Mouse (Mus musculus): Measurements from ENCODE around the gene Abca6.

Gene Abca6

DNA sequence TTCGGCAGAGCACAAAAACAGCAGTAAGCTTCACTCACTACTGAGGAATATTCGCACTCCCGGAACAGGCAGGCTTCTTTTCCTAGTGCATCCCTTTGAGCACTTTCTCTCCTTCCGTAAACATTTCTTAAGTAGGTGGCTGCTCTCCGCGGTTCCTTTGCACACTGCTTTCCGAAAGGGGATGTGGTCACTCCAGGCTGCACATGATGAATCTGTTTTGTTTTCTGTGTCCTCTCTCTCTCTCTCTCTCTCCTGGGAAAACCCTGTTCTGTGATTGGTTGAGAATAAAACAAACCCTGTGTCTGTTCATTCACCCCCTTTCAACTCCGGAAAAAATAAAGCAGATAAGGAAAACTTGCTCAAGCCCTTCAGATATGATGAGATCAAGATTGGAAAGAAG is at the start of gene Abca6:
Abca6 (minus strand) TSS at position 243 of the 400 bp plus-strand sequence.
- peak; percentile 4 to 29 for DNase-seq (ENCODE audit: low spot score in 2 of 2)

DNA sequence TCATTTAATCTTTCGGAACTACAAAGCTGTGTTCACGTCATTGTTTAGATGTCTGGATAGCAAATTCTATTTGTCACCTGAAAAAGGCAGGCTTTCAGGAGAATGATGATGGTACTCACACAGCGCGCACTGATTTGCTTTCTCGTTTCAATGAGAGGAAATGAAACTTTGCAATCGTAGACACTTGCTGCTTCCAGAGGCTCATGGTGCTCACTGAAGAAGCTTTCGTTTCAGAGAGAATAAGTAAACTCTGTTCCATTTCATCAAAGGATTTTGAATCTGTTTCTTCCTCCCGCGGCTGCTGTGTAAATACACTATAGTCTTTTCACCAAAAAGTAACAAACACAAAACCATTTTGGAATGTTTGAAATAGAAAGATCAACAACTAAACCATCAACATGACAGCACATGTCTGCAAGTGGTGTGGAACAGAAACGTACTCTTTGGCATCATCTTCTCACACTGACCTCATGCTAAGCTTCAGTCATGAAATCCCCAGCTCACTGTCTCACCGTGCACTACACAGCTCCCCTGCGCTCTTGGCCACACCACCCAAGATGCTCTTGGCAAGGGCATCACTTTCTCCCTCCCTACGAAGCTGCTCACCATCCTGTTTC is 46.4 kb upstream of the Abca6 start:
- DNase-seq (ENCODE audit: low spot score in 2 of 2) = no peak

DNA sequence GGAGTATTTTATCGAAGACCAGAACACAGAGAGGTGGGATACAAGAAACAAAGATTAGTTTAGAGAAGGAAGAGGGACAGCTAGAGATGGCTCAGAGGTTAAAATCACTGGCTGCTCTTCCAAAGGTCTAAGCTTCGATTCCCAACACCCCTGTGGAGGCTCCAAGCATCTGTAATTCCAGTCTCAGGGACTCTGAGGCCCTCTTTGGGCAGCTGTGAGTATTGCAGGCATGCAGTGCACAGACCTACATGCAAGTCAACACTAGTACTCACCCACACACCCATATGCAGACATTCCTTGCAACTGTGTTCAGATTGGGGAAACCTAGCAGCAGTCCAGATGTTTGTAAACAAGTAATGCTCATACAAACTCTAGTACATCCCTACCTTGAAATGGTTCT is 39.0 kb upstream of the Abca6 start:
- DNase-seq (ENCODE audit: low spot score in 2 of 2) = no peak

DNA sequence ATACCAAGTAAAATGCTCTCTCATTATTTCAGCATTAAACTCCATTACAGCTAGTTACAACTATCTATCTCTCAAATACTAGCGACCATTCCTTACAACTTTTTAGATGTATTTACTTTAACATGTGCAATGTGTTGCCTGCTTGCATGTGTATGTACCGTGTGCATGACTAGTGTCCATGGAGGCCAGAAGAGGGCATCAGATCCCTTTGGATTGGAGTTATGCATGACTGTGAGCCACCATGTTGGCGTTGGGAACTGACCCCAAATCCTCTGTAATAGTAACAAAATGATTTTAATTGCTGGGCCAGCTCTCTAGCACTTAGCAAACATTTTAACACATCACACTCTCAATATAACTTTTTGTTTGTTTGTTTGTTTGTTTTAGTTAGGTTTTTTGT is 36.8 kb upstream of the Abca6 start:
- DNase-seq (ENCODE audit: low spot score in 2 of 2) = no peak

DNA sequence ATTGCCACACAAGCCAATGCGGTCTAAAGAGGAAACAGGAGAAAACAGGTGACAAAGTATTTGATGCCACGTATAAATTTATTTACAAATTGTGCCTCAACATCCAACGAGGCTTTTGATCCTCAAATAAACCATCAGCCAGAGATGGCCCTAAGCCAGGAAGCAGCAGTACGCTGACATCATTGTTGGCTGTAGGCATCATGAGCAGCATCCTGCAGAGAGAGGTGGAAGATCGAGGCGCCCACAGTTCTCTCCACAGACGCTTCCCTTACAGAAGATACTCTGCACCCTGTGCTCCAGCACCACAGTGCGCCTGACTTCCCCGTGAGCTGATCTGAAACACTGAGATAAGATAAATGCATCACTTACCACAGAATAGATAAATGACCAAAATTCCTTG is 36.1 kb upstream of the Abca6 start:
- DNase-seq (ENCODE audit: low spot score in 2 of 2) = no peak

DNA sequence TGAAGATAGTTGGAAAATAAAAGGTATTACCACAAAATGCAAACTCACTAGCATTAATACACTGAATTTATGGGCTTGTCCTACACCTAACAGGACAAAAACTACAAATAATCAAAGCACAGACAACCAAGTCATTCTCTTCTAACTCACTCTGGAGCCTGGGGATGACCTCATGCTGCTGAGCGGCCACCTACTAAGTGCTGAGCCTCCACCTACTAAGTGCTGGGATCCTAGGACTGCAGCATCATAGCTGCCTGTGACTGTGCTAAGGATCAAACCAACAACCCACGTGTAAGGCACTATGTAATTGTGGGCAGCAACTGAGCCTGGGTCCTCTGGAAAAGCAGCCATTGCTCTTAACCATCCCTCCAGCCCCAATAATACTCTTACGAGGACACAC is 34.8 kb upstream of the Abca6 start:
- DNase-seq (ENCODE audit: low spot score in 2 of 2) = no peak

DNA sequence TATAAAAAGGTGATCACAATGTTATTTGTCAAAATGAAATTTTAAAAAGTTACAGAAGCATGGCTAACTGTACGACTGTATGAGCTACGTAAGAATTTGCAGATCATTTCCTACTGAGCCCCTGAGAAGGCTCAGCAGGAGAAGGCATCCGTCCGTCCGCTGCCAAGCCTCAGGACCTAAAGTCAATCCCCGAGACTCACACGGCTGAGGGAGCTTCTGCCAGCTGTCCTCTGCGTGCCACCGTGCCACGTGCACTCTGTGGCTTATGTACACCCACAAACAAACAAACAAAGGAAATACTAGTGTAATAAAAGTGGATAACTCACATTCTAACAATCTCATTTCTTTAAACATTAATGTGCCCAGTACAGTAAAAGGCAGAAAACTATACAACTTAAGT is 33.3 kb upstream of the Abca6 start:
- no peak for DNase-seq (ENCODE audit: low spot score in 2 of 2)

DNA sequence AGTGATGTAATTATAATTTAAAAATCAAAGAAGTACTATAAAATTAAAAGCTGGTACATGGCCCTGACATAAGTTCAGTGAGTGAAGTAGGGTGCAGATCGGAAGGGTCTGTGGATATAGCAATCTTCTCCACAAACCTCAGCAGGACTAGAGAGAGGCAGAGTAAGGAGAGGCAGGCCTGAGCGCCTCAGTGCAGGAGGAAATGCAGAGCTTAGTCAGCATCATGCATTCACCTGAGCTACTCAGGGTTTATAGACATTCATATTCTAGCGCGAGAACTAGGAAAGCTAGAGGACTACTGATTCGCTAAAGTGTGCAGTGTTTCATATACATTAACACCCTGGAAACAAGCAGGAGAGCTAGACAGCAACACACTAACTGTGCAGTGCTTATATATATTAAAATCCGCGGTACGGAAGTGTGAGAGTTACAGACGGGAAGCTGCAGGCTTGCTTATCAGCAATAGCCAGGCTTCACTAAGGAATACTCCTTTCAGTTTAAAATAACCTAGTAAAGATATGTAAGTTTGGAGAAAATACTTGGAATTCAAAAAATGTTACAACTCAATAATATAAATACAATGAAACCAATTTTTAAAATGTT is 32.7 kb upstream of the Abca6 start:
- no peak for DNase-seq (ENCODE audit: low spot score in 2 of 2)

DNA sequence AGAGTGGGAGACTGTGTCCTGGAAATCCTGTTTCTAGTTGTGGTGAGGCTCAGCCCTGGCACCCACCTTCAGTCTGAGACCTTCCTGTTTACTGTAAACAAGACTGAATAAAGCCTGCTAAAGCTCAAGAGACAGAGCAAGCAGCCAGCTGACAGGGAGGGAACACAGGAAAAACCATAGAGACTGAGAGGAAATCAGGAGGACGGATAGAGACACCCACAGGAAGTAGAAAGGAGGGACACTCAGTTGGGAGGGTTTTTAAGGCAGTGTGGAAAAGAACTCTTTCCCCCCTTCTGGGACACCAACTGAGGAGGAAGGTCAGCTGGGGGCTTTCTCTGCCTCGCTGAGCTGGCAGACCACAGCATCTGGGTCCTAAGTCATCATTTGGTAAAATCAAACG is 23.2 kb upstream of the Abca6 start:
- DNase-seq (ENCODE audit: low spot score in 2 of 2) = no peak

DNA sequence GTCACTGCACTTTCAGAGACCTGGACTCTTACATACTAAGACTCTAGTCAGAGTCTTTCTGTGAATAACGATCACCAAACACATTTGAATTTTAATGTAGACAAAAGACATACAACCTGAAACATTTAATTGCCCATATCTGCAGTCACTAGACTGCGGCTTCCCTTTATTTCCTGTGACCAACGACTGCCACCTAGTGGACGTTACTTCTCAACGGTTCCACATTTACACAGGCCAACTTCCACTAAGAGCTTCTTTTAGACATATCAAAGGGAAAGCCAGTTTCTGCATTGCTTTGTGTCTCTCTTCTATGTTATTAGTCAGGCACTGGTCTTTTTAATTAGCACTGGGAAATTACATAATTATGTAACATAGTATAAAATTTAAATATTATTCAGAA is 20.2 kb upstream of the Abca6 start:
- DNase-seq (ENCODE audit: low spot score in 2 of 2) = peak in 1 of 2 experiments; percentile 25

DNA sequence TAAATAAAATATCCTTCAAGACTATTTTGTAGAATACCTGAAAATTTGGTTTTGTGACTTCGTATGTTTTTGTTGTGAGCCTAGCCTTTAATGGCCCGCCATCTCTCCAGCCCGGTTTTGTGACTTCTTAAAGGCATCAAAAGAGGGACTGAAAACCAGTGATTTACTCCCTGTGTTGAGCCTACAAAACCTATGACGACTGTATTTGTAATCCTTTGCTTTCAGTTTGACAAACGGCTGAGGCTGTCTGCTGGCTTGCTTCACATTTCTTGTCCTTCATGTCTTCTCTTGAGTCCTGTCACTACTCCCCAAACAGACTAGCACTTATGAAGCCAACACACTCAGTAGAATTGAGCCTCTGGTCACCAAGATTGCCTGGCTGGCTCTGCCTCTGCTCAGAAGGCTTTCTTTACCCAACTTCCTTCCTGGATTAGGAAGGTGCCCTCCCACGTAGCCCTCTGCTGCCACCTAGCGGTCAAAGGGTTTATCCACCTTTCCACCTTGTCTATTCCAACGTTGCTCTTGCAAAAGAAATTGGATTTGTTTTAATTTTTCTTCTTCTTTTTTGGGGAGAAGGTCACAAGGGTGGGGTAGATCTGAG is 16.8 kb upstream of the Abca6 start:
- peak; percentile 77 to 88 for DNase-seq (ENCODE audit: low spot score in 2 of 2)

DNA sequence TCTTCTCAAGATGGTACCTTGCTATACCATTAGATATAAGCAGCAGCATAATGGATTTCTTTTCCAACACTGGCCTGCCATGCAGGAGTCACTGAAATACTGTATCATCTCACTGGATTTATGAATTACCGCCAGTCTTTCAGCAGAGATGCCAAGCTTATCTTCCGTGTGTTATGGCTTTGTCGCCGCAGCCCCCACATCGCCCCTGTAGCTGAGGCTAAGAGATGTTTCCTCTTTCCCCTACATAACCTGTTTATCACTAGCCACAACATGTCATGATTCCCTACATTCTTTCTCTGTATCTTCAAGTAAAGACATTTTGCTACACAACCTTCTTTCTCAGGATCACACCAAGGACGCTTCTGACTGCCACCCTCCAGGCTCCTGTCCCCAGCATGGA is 15.7 kb upstream of the Abca6 start:
- no peak for DNase-seq (ENCODE audit: low spot score in 2 of 2)

DNA sequence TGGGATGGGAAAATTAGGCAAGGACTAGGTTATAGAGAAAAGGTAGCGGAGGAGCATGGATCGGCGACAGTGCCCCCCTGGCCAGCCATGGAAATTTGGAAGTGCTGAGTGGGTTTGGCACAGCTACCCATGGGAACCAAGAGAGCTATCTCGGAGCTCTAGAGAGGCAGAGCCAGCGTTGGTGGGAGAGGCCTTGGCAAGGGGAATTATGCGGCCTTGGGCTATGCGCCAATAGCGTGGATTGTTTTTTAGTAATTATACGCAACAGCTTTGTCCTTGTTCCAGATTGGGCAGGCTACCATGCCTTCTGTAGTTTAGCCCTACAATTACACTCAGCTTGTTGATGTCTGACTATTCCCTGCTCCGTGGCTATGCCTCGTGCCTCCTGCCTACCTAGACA is 15.2 kb upstream of the Abca6 start:
- no peak for DNase-seq (ENCODE audit: low spot score in 2 of 2)

DNA sequence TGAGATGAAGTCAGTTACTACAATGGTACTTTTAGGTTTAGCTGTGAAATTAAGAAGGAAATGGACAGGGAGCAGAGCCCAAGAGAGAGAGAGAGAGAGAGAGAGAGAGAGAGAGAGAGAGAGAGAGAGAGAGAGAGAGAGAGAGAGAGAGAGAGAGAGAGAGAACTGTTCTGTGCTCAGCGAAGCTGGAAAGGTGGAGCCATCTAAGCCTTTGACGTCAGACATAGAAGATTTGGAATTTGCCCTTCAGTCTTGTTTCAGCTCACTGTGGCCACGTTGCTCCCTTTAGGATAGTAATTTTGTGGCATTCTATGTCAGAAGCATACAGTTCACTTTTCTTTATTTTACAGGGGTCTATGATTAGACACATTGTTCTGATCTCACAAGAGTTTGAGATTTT is 10.3 kb upstream of the Abca6 start:
- no peak for DNase-seq (ENCODE audit: low spot score in 2 of 2)

DNA sequence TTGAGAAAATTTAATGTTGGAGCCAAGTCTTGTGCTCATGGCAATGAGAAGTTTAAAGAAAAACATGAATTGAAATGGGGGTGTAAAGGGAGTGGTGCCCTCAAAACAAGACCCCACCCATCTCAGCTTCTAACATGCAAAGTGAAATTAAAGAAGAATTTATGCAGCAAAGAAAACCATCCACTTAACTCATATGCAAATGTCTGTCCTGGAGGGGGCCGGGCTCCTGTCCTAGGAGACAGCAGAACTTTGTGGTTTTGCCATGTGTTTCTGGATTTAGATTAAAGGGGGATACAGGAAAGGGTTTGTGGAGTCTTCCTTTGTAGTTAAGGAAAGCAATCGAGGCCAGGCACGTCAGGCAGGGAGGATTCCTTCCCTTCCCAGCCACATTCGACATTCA is 6.3 kb upstream of the Abca6 start:
- no peak for DNase-seq (ENCODE audit: low spot score in 2 of 2)

DNA sequence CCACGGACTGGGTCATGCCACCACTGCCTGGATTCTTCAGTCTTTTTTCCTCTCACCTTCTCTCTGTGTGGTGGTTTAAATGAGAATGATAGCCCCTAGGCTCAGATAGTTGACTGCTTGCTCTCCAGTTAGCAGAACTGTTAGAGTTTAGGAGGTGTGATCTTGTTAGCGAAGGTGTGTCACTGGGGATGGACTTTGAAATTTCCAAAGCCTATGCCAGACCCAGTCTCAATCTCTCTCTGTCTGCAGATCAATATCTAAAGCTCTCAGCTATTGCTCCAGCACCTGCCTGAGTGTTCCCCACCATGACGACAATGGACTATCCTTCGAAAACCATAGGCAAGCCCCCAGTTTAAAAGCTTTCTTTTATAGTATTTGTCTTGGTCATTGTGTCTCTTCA is 5.5 kb upstream of the Abca6 start:
- no peak for DNase-seq (ENCODE audit: low spot score in 2 of 2)

DNA sequence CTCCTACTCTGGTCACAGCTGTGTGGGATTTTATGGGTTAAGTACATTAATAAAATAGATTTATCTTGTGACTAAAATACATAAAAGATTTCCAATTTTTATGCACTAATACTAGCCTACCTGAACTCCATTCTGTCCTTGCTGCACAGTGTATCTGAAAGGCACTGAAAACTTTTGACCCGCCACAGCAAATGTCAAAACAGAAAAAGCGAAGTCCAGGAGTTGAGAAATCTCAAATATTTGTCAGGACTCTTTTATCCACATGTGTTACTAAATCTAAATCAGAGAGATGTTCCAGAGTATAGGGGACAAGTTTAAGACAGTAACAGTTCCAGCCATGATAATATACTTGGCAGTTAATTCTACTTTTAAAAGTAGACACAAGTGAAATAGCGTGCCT is 680 bp upstream of the Abca6 start:
- DNase-seq (ENCODE audit: low spot score in 2 of 2) = no peak

DNA sequence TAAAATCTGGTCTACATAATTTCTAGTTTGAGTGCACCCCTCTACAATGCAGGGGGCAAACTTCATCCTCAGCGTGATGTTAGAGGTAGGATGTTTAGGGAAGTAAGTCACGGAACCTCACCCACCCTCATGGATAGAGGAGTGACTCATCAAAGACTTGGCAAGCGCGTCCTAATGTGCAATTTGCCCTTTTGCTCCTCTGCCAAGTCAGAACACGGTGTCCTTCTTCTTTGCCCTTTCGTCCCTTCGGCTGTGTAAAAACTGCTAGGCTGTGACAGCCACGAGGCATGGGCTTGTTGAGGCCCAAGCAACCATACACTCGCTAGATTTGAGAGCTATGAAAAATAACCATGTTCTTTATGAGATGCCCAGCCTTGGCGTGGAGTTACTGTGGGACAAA is 6.8 kb downstream of the Abca6 start:
- peak in 1 of 2 experiments; percentile 31 for DNase-seq (ENCODE audit: low spot score in 2 of 2)

DNA sequence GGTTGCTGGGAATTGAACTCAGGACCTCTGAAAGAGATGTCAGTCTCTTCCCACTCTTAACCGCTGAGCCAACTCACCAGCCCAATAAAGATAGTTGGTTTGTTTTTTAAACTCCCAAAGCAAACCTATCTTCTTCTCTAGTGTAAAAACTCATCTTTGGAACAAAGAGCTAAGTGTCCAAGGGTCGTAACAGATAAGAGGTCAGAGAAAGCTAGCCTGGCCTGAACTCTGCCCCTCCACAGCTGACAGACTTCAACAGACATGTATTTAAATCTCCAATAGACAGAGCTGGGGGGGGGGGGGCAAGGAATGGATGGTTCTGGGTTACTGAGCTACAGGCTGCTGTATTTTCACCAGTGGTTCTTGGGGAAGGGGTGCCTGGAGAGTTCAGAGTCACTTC is 14.1 kb downstream of the Abca6 start:
- DNase-seq (ENCODE audit: low spot score in 2 of 2) = no peak

DNA sequence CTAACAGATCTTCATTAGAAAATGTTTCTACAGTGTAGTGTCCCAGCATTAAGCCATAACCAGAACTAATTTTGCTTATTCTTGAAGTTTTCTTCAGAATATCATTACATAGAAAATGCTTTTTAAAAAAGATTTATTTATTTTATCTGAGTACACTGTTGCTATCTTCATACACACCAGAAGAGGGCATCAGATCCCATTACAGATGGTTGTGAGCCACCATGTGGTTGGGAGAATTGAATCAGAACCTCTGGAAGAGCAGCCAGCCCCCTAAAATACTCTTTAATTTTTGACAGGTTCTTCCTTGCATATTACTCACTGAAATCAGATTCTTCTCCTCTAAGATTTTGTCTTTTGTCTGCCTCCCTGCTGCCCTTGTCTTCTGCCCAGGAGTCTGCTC is 18.6 kb downstream of the Abca6 start:
- DNase-seq (ENCODE audit: low spot score in 2 of 2) = no peak

DNA sequence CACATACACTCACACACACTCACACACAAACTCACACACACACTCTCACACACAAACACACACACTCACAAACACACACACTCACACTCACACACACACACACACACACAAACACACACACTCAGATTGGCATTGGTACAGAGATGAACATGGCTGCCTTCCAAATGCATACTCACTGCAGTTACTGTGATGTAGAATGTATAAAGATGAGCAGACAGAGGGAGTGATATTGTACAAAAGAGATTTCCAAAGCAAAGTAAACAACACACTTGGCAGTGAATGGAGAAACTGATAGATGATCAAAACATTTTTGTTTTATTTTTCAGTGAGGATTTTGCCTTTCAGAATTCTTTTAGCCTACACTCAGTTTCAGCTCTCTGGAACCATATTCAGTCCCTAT is 34.5 kb downstream of the Abca6 start:
- DNase-seq (ENCODE audit: low spot score in 2 of 2) = no peak

DNA sequence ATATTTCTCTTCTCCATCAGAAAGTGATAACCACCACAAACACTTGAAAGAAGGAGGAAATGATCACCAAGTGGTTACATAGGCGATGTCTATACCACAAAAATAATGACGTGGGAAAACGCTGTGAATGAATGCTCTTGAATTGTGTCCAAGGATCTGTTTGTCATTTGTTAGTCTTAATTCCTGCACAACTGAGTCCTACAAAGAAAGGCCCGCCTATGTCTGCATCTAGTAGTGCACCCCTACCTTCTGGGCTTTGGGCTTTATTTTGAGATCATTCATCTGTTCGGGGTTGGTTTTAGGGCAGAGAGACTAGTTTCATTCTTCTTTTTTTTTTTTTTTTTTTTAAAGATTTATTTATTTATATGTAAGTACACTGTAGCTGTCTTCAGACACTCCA is 47.6 kb downstream of the Abca6 start:
- DNase-seq (ENCODE audit: low spot score in 2 of 2) = no peak

DNA sequence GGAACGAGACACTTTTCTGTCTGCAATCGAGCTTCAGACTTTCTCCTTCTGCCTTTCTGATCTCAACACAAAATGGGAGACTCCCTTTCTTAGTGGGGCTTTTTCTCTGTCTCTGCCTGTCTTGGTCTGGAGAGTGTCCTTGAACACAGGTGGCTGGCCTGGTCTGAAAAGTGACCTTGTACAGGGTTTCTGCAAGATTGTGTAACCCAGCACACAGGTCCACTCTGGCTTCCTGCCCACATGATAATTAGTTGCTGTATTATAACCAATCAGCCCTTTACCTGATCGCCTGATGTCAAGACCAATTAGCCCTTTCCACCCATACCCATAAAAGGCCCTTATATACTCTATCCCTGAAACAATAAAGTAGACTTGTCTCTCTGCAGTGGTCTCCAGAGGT is 52.7 kb downstream of the Abca6 start:
- no peak for DNase-seq (ENCODE audit: low spot score in 2 of 2)
